Comparison of ENCODE assay signal across 13 mouse cellular contexts in genomic region chr9:70351570-70352277, GRCm38 (mm10).
DNase-seq lines count a peak whose midpoint lies in the region; ATAC-seq and TF ChIP-seq lines count a peak whose summit lies in the region.
"Had no signal": no experiment of that assay in that cellular context is flagged by ENCODE, and none has a peak within 500 bp of the region (broad histone marks: within the 10 kb centered on the region; RNA-seq: fewer than 3 reads in every experiment).

No protein-coding gene starts in this region.

- no peak overlapping the region for H3K9ac ChIP-seq in forebrain, postnatal 0 days
- H3K9ac ChIP-seq in forebrain, embryonic 16.5 days (replicated peaks; ENCODE audit: low read depth, low read length), result no peak overlapping the region
- no peak overlapping the region for H3K9ac ChIP-seq in embryonic facial prominence, embryonic 11.5 days (replicated peaks; ENCODE audit: low read length)
- H3K9ac ChIP-seq: heart, embryonic 13.5 days; neural tube, embryonic 12.5 days had no signal

- no peak overlapping the region for H3K4me2 ChIP-seq in forebrain, postnatal 0 days (ENCODE audit: low read depth)
- no peak overlapping the region for H3K4me2 ChIP-seq in forebrain, embryonic 16.5 days (ENCODE audit: low read length)
- no peak overlapping the region for H3K4me2 ChIP-seq in embryonic facial prominence, embryonic 11.5 days (ENCODE audit: low read depth, low read length)
- H3K4me2 ChIP-seq: heart, embryonic 13.5 days; neural tube, embryonic 12.5 days had no signal

- no peaks in the 10 kb centered on the region for H3K27me3 ChIP-seq in forebrain, postnatal 0 days (ENCODE audit: insufficient read depth, low read length)
- no peaks in the 10 kb centered on the region for H3K27me3 ChIP-seq in forebrain, embryonic 16.5 days (replicated peaks; ENCODE audit: control insufficient read depth, insufficient read depth, low read length)
- H3K27me3 ChIP-seq in embryonic facial prominence, embryonic 11.5 days (ENCODE audit: control insufficient read depth, insufficient read depth, low read length), result no peaks in the 10 kb centered on the region
- H3K27me3 ChIP-seq: heart, embryonic 13.5 days; neural tube, embryonic 12.5 days had no signal

- no peak for TF ChIP-seq POLR2A in brain, embryonic 14.5 days (IDR thresholded peaks at IDR 0.05; ENCODE audit: borderline replicate concordance, extremely low read depth, insufficient read depth, insufficient read length, poor library complexity, severe bottlenecking)

- H3K4me3 ChIP-seq in forebrain, postnatal 0 days (ENCODE audit: low read depth, low read length), result no peak overlapping the region
- no peak overlapping the region for H3K4me3 ChIP-seq in forebrain, embryonic 16.5 days (replicated peaks; ENCODE audit: low read length)
- no peak overlapping the region for H3K4me3 ChIP-seq in embryonic facial prominence, embryonic 11.5 days (ENCODE audit: low read depth, low read length)
- H3K4me3 ChIP-seq: heart, embryonic 13.5 days; neural tube, embryonic 12.5 days had no signal

- no peak for TF ChIP-seq CTCF in forebrain, postnatal 0 days (IDR thresholded peaks at IDR 0.05; ENCODE audit: low read depth)
- no peak for TF ChIP-seq CTCF in brain, embryonic 14.5 days (IDR thresholded peaks at IDR 0.05; ENCODE audit: borderline replicate concordance, extremely low read depth, insufficient read depth, insufficient read length)

- H3K4me1 ChIP-seq in forebrain, postnatal 0 days (ENCODE audit: insufficient read depth), result no peaks in the 10 kb centered on the region
- H3K4me1 ChIP-seq in forebrain, embryonic 16.5 days (replicated peaks; ENCODE audit: control insufficient read depth, insufficient read depth, low read length), result no peaks in the 10 kb centered on the region
- H3K4me1 ChIP-seq in embryonic facial prominence, embryonic 11.5 days (ENCODE audit: control insufficient read depth, insufficient read depth, low read length), result no peaks in the 10 kb centered on the region
- H3K4me1 ChIP-seq: heart, embryonic 13.5 days had no signal

- WGBS in forebrain, postnatal 0 days, result 37% methylated on average over 8 of the region's 8 CpGs
- 37% methylated on average over 8 of the region's 8 CpGs for WGBS in forebrain, embryonic 16.5 days
- WGBS in embryonic facial prominence, embryonic 11.5 days, result 9% methylated on average over 8 of the region's 8 CpGs

- H3K36me3 ChIP-seq in forebrain, postnatal 0 days (ENCODE audit: insufficient read depth), result no peaks in the 10 kb centered on the region
- H3K36me3 ChIP-seq in forebrain, embryonic 16.5 days (ENCODE audit: control insufficient read depth, insufficient read depth), result no peaks in the 10 kb centered on the region
- H3K36me3 ChIP-seq in embryonic facial prominence, embryonic 11.5 days (replicated peaks; ENCODE audit: control insufficient read depth, insufficient read depth, low read depth, low read length), result no peaks in the 10 kb centered on the region
- H3K36me3 ChIP-seq: neural tube, embryonic 12.5 days had no signal

- peak; percentile 11 for DNase-seq in forebrain, postnatal 0 days
- peak; percentile 44 for DNase-seq in brain, embryonic 14.5 days (ENCODE audit: low read depth)
- DNase-seq in embryonic facial prominence, embryonic 11.5 days (ENCODE audit: low spot score), result peak; percentile 57
- DNase-seq in frontal cortex, postnatal 36 days (ENCODE audit: low spot score in 2 of 2), result no peak
- DNase-seq in lung, postnatal 14 days, result no peak
- DNase-seq: kidney, adult 8-10 months; liver; lung, postnatal 4 days had no signal

- H3K9me3 ChIP-seq in forebrain, postnatal 0 days (ENCODE audit: low read length), result no peaks in the 10 kb centered on the region
- no peaks in the 10 kb centered on the region for H3K9me3 ChIP-seq in forebrain, embryonic 16.5 days (ENCODE audit: control insufficient read depth, low read length)
- H3K9me3 ChIP-seq in embryonic facial prominence, embryonic 11.5 days (replicated peaks; ENCODE audit: control insufficient read depth, low read length), result no peaks in the 10 kb centered on the region
- H3K9me3 ChIP-seq: heart, embryonic 13.5 days; neural tube, embryonic 12.5 days had no signal

- no peak overlapping the region for H3K27ac ChIP-seq in forebrain, postnatal 0 days (ENCODE audit: low read depth, low read length)
- no peak overlapping the region for H3K27ac ChIP-seq in forebrain, embryonic 16.5 days (ENCODE audit: low read length)
- H3K27ac ChIP-seq in embryonic facial prominence, embryonic 11.5 days (replicated peaks; ENCODE audit: low read depth, low read length), result no peak overlapping the region
- H3K27ac ChIP-seq: heart, embryonic 13.5 days; neural tube, embryonic 12.5 days had no signal

- ATAC-seq in forebrain, postnatal 0 days, result peak; percentile 32; the same call in 1 of the 2 replicates
- no peak for ATAC-seq in forebrain, embryonic 16.5 days
- ATAC-seq in embryonic facial prominence, embryonic 11.5 days (replicated peaks; ENCODE audit: insufficient number of reproducible peaks, low FRiP score, low TSS enrichment, low read depth), result no peak
- ATAC-seq in megakaryocyte progenitor cell, adult 5-6 weeks (replicated peaks; ENCODE audit: poor library complexity), result peak; percentile 63
- no peak for ATAC-seq in activated CD4-positive, CD25-positive, alpha-beta regulatory T cell, adult 4 months

Comparison
In these comparisons a context has a peak if more than half of its experiments do, and no peak if none do; other contexts are left out.
1. ATAC-seq: peak in forebrain, postnatal 0 days (single experiment) and megakaryocyte progenitor cell, adult 5-6 weeks (single experiment); none in forebrain, embryonic 16.5 days (single experiment), embryonic facial prominence, embryonic 11.5 days (single experiment) and activated CD4-positive, CD25-positive, alpha-beta regulatory T cell, adult 4 months (single experiment).
2. DNase-seq: peak in forebrain, postnatal 0 days (single experiment), brain, embryonic 14.5 days (single experiment) and embryonic facial prominence, embryonic 11.5 days (single experiment); none in frontal cortex, postnatal 36 days (0 of 2) and lung, postnatal 14 days (single experiment).